Mouse (Mus musculus): Measurements from ENCODE around the gene Sgpp1. TPM values are rescaled to one million over a fixed set of nuclear protein-coding genes. Genes with fewer than 3 reads are reported as not detected.

The Sgpp1 gene
- polyA plus RNA-seq, 1 experiment from 2014 or later: 12.0 TPM

DNA sequence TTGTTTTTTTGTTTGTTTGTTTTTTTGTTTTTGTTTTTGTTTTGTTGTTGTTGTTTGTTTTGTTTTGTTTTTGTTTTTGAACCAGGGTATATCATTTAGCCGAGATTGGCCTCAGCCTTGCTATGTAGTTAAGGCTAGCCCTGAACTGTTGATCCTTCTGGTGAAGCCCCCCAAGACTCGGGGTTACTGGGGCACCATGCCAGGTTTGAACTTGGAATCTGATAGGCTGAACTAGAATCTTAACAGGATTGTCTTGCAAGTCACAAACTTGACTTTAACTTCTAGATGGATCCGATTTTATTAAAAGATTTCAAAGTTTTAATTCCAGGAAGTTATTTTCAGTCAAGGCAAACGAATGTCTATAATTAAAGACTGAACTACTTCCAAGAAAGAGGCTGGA, 767 bp upstream of the Sgpp1 start:
- no peak for ATAC-seq
- WGBS: 82% methylated on average over 4 of the region's 4 CpGs
- no peak overlapping the region for H3K4me3 ChIP-seq (ENCODE audit: low read depth, low read length)

DNA sequence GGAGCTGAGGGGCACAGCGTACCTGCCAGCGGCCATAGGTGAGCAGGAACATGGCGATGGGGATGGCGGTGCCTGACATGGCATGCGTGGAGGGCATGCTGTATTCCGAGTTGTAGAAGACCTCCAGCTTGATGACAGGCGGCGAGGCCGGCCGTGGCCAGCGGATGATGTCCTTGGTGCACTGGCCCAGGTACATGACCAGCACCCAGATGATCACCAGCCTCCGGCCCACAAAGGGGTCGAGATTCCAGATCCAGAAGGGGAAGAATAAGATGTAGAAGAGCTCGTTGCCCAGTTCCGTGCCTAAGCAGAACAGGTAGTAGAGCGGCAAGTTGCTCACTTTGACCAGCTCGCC, 661 bp downstream of the Sgpp1 start:
- Histone ChIP-seq H3K4me2 (ENCODE audit: low read length) (peak overlapping the region; percentile 76), H3K4me3 (ENCODE audit: low read depth, low read length) (peak overlapping the region; percentile 87), H3K9me3 (replicated peaks; ENCODE audit: control insufficient read depth, low read length, poor library complexity, severe bottlenecking) (no peaks in the 10 kb centered on the region), H3K36me3 (ENCODE audit: control insufficient read depth, insufficient read depth, low read length) (no peaks in the 10 kb centered on the region), H3K27me3 (ENCODE audit: control insufficient read depth, insufficient read depth, low read depth, low read length) (no peaks in the 10 kb centered on the region), H3K4me1 (ENCODE audit: control insufficient read depth, insufficient read depth, low read length) (peaks cover 23% of the 10 kb centered on the region), H3K9ac (ENCODE audit: low read depth, low read length) (peak overlapping the region; percentile 94), H3K27ac (ENCODE audit: low read length) (peak overlapping the region; percentile 83)
- WGBS: 2% methylated on average over 17 of the region's 17 CpGs
- peak; percentile 41 for ATAC-seq

More for the DNA sequence above, 767 bp upstream of the Sgpp1 start:
- Histone ChIP-seq H3K36me3 (ENCODE audit: control insufficient read depth, insufficient read depth, low read length) (no peaks in the 10 kb centered on the region), H3K4me2 (ENCODE audit: low read length) (peak overlapping the region; percentile 76; the same call in 1 of the 2 replicates), H3K27me3 (ENCODE audit: control insufficient read depth, insufficient read depth, low read depth, low read length) (no peaks in the 10 kb centered on the region), H3K27ac (ENCODE audit: low read length) (no peak overlapping the region), H3K9ac (ENCODE audit: low read depth, low read length) (no peak overlapping the region), H3K9me3 (replicated peaks; ENCODE audit: control insufficient read depth, low read length, poor library complexity, severe bottlenecking) (no peaks in the 10 kb centered on the region), H3K4me1 (ENCODE audit: control insufficient read depth, insufficient read depth, low read length) (peaks cover 23% of the 10 kb centered on the region)

DNA sequence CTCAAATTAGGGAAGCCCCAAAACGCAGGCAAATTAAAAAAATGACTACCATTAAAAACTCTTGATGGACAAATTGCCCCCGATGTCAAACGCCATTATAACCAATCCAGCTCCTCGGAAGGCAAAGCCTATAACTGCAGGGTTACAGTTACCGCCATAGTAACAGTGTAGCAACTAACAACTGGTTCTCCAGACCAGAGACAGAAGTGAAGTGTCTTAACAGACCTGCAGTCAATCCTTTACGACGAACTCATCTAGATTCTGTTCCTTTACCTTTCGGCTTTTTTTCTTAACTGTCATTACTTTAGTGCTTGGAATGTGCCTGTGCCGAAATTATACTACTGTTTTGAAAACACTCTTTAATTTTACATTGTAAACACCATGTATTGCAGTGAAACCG, 1.4 kb downstream of the Sgpp1 start:
- H3K9me3 ChIP-seq (replicated peaks; ENCODE audit: control insufficient read depth, low read length, poor library complexity, severe bottlenecking): no peaks in the 10 kb centered on the region
- peak overlapping the region; percentile 94 for H3K9ac ChIP-seq (ENCODE audit: low read depth, low read length)
- H3K27me3 ChIP-seq (ENCODE audit: control insufficient read depth, insufficient read depth, low read depth, low read length): no peaks in the 10 kb centered on the region
- H3K27ac ChIP-seq (ENCODE audit: low read length): no peak overlapping the region
- peak overlapping the region; percentile 76 for H3K4me2 ChIP-seq (ENCODE audit: low read length)
- no peak for ATAC-seq
- 26% methylated on average over 10 of the region's 10 CpGs for WGBS
- no peaks in the 10 kb centered on the region for H3K36me3 ChIP-seq (ENCODE audit: control insufficient read depth, insufficient read depth, low read length)
- peaks cover 23% of the 10 kb centered on the region for H3K4me1 ChIP-seq (ENCODE audit: control insufficient read depth, insufficient read depth, low read length)
- H3K4me3 ChIP-seq (ENCODE audit: low read depth, low read length): peak overlapping the region; percentile 87

DNA sequence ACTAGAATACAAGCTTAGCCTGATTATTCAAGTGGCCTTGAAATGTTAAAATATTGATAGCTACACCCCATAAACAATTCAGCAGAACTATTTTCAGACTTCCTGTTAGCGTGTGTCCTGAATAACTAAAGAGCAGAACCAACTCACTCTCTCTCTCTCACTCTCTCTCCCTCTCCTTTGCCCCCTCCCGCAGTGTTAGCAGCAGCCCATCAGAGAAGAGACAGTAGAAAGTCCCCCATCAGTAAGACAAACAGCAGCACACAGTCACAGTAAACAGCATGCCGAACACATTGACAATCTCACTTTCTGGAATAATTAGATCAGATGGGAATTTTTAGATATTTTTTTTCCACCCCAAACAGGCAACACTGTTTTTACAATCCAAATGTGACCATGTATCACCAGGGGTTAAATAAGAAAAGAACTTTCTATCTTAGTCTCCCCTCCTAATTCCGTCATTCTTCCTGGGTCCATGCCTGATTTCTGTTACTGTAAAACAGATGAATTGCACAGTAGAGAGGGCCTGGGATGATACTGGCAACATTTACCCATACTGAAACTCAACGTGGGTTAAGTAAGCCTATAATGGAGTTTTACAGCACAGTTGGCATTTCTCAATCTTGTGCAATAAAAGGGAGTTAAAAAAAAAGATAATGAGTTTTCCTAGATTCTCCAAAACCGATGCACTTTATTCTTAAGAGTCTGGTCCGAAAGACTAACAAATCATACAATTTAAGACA, 2.0 kb downstream of the Sgpp1 start:
- H3K9ac ChIP-seq (ENCODE audit: low read depth, low read length): 0 out of 2 replicates have a peak overlapping the region, but pooled peaks have one; percentile 15
- H3K36me3 ChIP-seq (ENCODE audit: control insufficient read depth, insufficient read depth, low read length): peaks cover 4% of the 10 kb centered on the region
- peak overlapping the region; percentile 76 for H3K4me2 ChIP-seq (ENCODE audit: low read length)
- no peaks in the 10 kb centered on the region for H3K27me3 ChIP-seq (ENCODE audit: control insufficient read depth, insufficient read depth, low read depth, low read length)
- no peaks in the 10 kb centered on the region for H3K9me3 ChIP-seq (replicated peaks; ENCODE audit: control insufficient read depth, low read length, poor library complexity, severe bottlenecking)
- H3K4me3 ChIP-seq (ENCODE audit: low read depth, low read length): peak overlapping the region; percentile 87
- no peak overlapping the region for H3K27ac ChIP-seq (ENCODE audit: low read length)
- WGBS: 42% methylated on average over 7 of the region's 7 CpGs
- no peak for ATAC-seq
- H3K4me1 ChIP-seq (ENCODE audit: control insufficient read depth, insufficient read depth, low read length): peaks cover 23% of the 10 kb centered on the region

DNA sequence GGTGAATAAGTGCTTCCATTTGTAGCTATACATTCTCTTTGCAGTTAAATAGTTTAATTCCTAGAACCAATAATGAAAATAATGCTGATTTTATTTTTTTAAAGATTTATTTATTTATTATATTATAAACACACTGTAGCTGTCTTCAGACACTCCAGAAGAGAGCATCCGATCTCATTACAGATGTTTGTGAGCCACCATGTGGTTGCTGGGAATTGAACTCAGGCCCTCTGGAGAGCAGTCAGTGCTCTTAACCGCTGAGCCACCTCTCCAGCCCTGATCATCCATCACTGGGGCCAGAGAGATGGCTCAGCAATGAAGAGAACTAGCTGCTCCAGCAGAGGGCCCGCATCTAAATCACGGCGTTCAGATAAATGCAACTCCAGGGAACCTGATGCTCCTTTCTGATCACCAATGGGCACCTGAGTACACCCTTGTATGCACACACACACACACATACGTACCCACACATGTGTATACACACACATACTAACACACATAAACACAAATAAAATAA, 3.5 kb downstream of the Sgpp1 start:
- no peak overlapping the region for H3K27ac ChIP-seq (ENCODE audit: low read length)
- ATAC-seq: no peak
- H3K36me3 ChIP-seq (ENCODE audit: control insufficient read depth, insufficient read depth, low read length): peaks cover 4% of the 10 kb centered on the region
- H3K9me3 ChIP-seq (replicated peaks; ENCODE audit: control insufficient read depth, low read length, poor library complexity, severe bottlenecking): no peaks in the 10 kb centered on the region
- peak overlapping the region; percentile 17; the same call in 1 of the 2 replicates for H3K4me2 ChIP-seq (ENCODE audit: low read length)
- H3K4me1 ChIP-seq (ENCODE audit: control insufficient read depth, insufficient read depth, low read length): peaks cover 23% of the 10 kb centered on the region
- H3K27me3 ChIP-seq (ENCODE audit: control insufficient read depth, insufficient read depth, low read depth, low read length): no peaks in the 10 kb centered on the region
- H3K4me3 ChIP-seq (ENCODE audit: low read depth, low read length): no peak overlapping the region
- WGBS: 65% methylated on average over 6 of the region's 6 CpGs
- no peak overlapping the region for H3K9ac ChIP-seq (ENCODE audit: low read depth, low read length)

DNA sequence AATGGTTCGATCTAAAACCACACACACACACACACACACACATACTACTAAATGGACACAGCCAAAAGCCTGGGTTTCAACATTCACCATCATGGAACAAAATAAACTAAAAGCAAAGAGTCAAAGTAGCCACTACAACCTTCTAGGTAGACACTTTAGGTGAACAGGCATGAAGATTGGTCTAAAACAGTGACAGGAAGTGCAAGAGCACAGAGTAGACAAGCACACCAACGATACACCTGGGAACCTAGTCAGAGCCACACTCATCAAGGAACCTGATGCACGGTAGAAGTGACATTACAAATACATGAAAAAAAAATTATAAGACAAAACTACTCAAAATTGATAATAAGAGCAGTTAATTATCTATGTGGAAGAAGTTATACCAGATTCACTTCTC, 4.0 kb downstream of the Sgpp1 start:
- WGBS: 93% methylated on average over 3 of the region's 3 CpGs

DNA sequence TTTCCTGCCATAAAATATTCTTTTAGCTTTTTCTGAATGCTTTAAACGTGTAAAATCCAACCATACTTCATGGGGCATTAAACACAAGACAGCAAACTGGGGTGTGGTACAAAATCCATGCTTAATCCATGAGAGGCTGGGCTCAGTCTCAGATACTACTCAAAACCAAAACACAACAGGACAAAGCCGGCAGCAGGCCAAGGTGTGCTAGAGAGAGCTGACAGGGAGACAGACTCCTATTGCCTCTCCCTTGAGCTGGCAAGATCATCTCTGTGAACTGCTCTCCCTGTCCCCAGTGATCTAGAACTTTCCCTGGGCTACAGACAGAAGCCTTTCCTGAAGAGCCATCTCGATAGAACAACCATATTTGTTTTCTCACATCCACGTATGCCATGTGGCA, 5.1 kb downstream of the Sgpp1 start:
- peaks cover 21% of the 10 kb centered on the region for H3K4me1 ChIP-seq (ENCODE audit: control insufficient read depth, insufficient read depth, low read length)
- no peak overlapping the region for H3K27ac ChIP-seq (ENCODE audit: low read length)
- no peak overlapping the region for H3K4me2 ChIP-seq (ENCODE audit: low read length)
- H3K9ac ChIP-seq (ENCODE audit: low read depth, low read length): no peak overlapping the region
- ATAC-seq: no peak
- no peaks in the 10 kb centered on the region for H3K27me3 ChIP-seq (ENCODE audit: control insufficient read depth, insufficient read depth, low read depth, low read length)
- H3K4me3 ChIP-seq (ENCODE audit: low read depth, low read length): no peak overlapping the region
- H3K36me3 ChIP-seq (ENCODE audit: control insufficient read depth, insufficient read depth, low read length): peaks cover 4% of the 10 kb centered on the region
- H3K9me3 ChIP-seq (replicated peaks; ENCODE audit: control insufficient read depth, low read length, poor library complexity, severe bottlenecking): no peaks in the 10 kb centered on the region
- 77% methylated on average over 4 of the region's 4 CpGs for WGBS

More for the DNA sequence above, 4.0 kb downstream of the Sgpp1 start:
- peaks cover 4% of the 10 kb centered on the region for H3K36me3 ChIP-seq (ENCODE audit: control insufficient read depth, insufficient read depth, low read length)
- peaks cover 23% of the 10 kb centered on the region for H3K4me1 ChIP-seq (ENCODE audit: control insufficient read depth, insufficient read depth, low read length)
- H3K9ac ChIP-seq (ENCODE audit: low read depth, low read length): no peak overlapping the region
- no peak for ATAC-seq
- H3K27ac ChIP-seq (ENCODE audit: low read length): no peak overlapping the region
- H3K4me3 ChIP-seq (ENCODE audit: low read depth, low read length): no peak overlapping the region
- no peaks in the 10 kb centered on the region for H3K9me3 ChIP-seq (replicated peaks; ENCODE audit: control insufficient read depth, low read length, poor library complexity, severe bottlenecking)
- H3K4me2 ChIP-seq (ENCODE audit: low read length): no peak overlapping the region
- H3K27me3 ChIP-seq (ENCODE audit: control insufficient read depth, insufficient read depth, low read depth, low read length): no peaks in the 10 kb centered on the region

DNA sequence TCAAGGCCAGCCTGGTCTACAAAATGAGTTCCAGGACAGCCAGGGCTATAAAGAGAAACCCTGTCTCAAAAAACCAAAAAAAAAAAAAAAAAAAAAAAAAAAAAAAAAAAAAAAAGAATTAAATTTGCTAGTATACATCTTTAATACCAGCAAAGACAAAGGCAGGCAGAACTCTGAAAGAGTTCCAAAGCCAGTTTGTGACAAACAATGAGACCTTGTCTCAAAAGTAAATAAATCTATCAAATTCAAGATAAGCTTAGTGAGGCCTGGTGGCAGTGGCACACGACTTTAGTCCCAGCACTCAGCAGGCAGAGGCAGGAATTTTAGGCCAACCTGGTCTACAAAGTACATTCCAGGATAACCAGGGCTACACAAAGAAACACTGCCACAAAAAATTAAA, 5.7 kb downstream of the Sgpp1 start:
- H3K9me3 ChIP-seq (replicated peaks; ENCODE audit: control insufficient read depth, low read length, poor library complexity, severe bottlenecking): no peaks in the 10 kb centered on the region
- H3K27me3 ChIP-seq (ENCODE audit: control insufficient read depth, insufficient read depth, low read depth, low read length): no peaks in the 10 kb centered on the region
- ATAC-seq: no peak
- no peak overlapping the region for H3K4me2 ChIP-seq (ENCODE audit: low read length)
- no peak overlapping the region for H3K9ac ChIP-seq (ENCODE audit: low read depth, low read length)
- no peak overlapping the region for H3K27ac ChIP-seq (ENCODE audit: low read length)
- peaks cover 21% of the 10 kb centered on the region for H3K4me1 ChIP-seq (ENCODE audit: control insufficient read depth, insufficient read depth, low read length)
- H3K36me3 ChIP-seq (ENCODE audit: control insufficient read depth, insufficient read depth, low read length): peaks cover 4% of the 10 kb centered on the region
- 81% methylated on average over 1 of the region's 1 CpGs for WGBS
- H3K4me3 ChIP-seq (ENCODE audit: low read depth, low read length): no peak overlapping the region

DNA sequence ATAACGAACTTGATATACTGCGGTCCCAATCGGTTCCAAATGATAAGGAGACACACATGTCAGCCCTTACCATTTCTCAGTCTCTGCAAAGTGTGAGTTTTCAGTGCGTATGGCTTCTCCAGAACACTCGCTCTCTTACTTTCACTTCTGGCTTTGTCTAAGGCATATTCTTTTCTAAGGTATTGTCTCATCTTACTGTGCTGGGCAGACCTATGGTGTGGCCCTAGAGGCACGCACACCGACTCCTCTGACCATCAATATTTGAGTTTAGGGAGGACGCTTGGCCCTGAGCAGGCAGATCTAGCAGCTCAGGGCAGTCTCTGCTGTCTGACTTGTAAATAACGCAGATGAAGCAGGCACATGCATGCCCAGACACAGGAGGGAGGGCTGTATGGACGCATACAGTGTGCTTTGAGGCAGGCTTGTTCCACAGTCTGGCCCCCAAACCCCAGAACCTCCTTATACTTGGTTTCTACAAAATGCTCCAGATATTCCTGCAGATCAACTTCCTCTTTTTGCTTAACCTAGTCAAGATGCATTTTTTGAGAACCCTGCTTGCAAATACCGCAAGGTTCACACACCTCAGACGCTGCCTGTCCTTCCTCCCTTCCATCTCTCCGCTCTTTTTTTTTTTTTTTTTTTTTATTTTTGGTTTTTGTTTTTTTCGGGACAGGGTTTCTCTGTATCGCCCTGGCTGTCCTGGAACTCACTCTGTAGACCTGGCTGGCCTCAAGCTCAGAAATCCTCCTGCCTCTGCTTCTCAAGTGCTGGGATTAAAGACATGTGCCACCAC, 8.0 kb downstream of the Sgpp1 start:
- Histone ChIP-seq H3K4me1 (ENCODE audit: control insufficient read depth, insufficient read depth, low read length) (peaks cover 2% of the 10 kb centered on the region; the same call in 1 of the 2 replicates), H3K27me3 (ENCODE audit: control insufficient read depth, insufficient read depth, low read depth, low read length) (no peaks in the 10 kb centered on the region), H3K27ac (ENCODE audit: low read length) (no peak overlapping the region), H3K4me3 (ENCODE audit: low read depth, low read length) (no peak overlapping the region), H3K36me3 (ENCODE audit: control insufficient read depth, insufficient read depth, low read length) (peaks cover 4% of the 10 kb centered on the region), H3K9me3 (replicated peaks; ENCODE audit: control insufficient read depth, low read length, poor library complexity, severe bottlenecking) (no peaks in the 10 kb centered on the region), H3K9ac (ENCODE audit: low read depth, low read length) (no peak overlapping the region), H3K4me2 (ENCODE audit: low read length) (no peak overlapping the region)
- 93% methylated on average over 15 of the region's 15 CpGs for WGBS
- no peak for ATAC-seq
